Mouse (Mus musculus) spleen, adult 12 weeks (tissue): ENCODE results near the gene Rngtt.
"Not testable (repeated sequence)": the region's sequence is repeated elsewhere in the genome, so short reads cannot be mapped to it uniquely, and the experiment has no call there.

ENCODE experiments used
- DNase-seq: peaks from one replicate; pipeline ENCODE4 v3.0.0; 2022; ENCODE audit warnings: low spot score

The Rngtt gene

GRCm38 (mm10) chr4:33441864-33442263 is 131.8 kb downstream of the Rngtt start:
- DNase-seq = no peak

- no peak for DNase-seq
Observed at GRCm38 (mm10) chr4:33446265-33446664, 136.2 kb downstream of the Rngtt start.

GRCm38 (mm10) chr4:33446881-33447280 is 136.8 kb downstream of the Rngtt start:
- no peak for DNase-seq

GRCm38 (mm10) chr4:33450356-33450755 is 140.2 kb downstream of the Rngtt start:
- not testable (repeated sequence) for DNase-seq

GRCm38 (mm10) chr4:33459851-33460250 is 149.7 kb downstream of the Rngtt start:
- DNase-seq = no peak

GRCm38 (mm10) chr4:33464432-33464831 is 154.3 kb downstream of the Rngtt start:
- DNase-seq = no peak

GRCm38 (mm10) chr4:33465871-33466270 is 155.8 kb downstream of the Rngtt start:
- peak; percentile 36 for DNase-seq

GRCm38 (mm10) chr4:33466970-33467399 is 156.9 kb downstream of the Rngtt start:
- DNase-seq = peak; percentile 67

- no peak for DNase-seq
Observed at GRCm38 (mm10) chr4:33467627-33468026, 157.5 kb downstream of the Rngtt start.

GRCm38 (mm10) chr4:33468151-33468550 is 158.0 kb downstream of the Rngtt start:
- DNase-seq = no peak

GRCm38 (mm10) chr4:33470671-33471302 is 160.7 kb downstream of the Rngtt start:
- no peak for DNase-seq

- no peak for DNase-seq
Observed at GRCm38 (mm10) chr4:33478011-33478785, 168.1 kb downstream of the Rngtt start.

GRCm38 (mm10) chr4:33481721-33482120 is 171.6 kb downstream of the Rngtt start:
- no peak for DNase-seq

- no peak for DNase-seq
Observed at GRCm38 (mm10) chr4:33486050-33486449, 175.9 kb downstream of the Rngtt start.

- no peak for DNase-seq
Observed at GRCm38 (mm10) chr4:33491108-33491507, 181.0 kb downstream of the Rngtt start.

- DNase-seq = no peak
Observed at GRCm38 (mm10) chr4:33494377-33494776, 184.3 kb downstream of the Rngtt start.

- no peak for DNase-seq
Observed at GRCm38 (mm10) chr4:33496985-33497384, 186.9 kb downstream of the Rngtt start.

- no peak for DNase-seq
Observed at GRCm38 (mm10) chr4:33497657-33498056, 187.5 kb downstream of the Rngtt start.

GRCm38 (mm10) chr4:33498160-33498874 is 188.2 kb downstream of the Rngtt start:
- DNase-seq = no peak

- DNase-seq = no peak
Observed at GRCm38 (mm10) chr4:33506638-33507037, 196.5 kb downstream of the Rngtt start.

- no peak for DNase-seq
Observed at GRCm38 (mm10) chr4:33510544-33510943, 200.4 kb downstream of the Rngtt start.

GRCm38 (mm10) chr4:33513421-33513820 is 203.3 kb downstream of the Rngtt start:
- DNase-seq = no peak
